Mouse (Mus musculus) frontal cortex, postnatal 25 days (tissue): ENCODE data around the gene Pdlim5.
"Not testable (repeated sequence)": the region's sequence is repeated elsewhere in the genome, so short reads cannot be mapped to it uniquely, and the experiment has no call there.

Source experiments
- DNase-seq, 2 experiments: peaks; one replicate each; pipeline ENCODE4 v3.0.0; 2022; ENCODE audit warnings: low spot score in 2 of 2

Pdlim5 gene

DNA sequence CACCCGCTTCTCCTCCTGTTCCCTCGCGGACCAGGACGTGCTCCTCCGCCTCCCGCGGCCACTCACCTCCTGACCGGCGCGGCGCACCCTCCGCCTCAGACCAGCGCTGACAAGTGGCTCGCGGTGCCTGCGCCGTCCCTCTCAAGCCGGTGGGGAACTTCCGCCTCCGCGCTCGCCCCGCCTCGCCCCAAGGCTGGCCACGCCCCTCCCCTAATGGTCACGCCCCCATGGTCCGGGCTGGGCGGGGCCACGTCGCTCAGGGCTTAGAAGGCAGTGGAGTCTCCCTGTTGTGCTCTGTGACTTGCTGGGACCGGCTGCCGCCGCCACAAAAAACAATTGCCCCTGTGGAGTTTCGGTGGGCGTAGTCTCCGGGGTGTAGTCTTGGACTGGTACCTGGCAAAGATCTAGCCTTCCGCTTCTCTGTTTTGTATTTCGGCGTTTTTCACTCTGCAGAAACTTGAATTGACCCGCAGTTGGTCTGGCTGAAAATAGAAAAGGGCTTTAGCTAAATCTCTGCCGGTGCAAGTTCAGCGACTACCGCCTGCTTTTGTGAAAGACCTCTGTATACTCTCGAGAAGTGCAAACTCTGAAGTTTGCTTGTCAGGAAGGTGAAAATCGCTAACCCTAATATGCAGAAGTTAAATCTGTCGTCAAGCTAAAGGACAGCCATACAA, at the start of gene Pdlim5:
Gene Pdlim5 (minus strand): TSS at position 177 of the 674 bp plus-strand sequence.
- peak; percentile 66 to 78 for DNase-seq

DNA sequence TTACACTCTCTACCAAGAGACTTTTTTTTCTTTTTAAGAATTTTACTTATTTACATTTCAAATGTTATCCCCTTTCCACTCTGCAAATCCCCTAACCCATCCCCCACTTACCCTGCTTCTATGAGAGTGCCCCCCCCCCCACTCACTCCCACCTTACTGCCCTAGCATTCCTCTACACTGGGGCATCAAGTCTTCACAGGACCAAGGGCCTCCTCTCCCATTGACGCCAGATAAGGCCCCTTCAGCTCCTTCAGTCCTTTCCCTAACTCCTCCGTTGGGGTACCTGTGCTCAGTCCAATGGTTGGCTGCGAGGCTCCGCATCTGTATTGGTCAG, 48.2 kb upstream of the Pdlim5 start:
- no peak for DNase-seq

DNA sequence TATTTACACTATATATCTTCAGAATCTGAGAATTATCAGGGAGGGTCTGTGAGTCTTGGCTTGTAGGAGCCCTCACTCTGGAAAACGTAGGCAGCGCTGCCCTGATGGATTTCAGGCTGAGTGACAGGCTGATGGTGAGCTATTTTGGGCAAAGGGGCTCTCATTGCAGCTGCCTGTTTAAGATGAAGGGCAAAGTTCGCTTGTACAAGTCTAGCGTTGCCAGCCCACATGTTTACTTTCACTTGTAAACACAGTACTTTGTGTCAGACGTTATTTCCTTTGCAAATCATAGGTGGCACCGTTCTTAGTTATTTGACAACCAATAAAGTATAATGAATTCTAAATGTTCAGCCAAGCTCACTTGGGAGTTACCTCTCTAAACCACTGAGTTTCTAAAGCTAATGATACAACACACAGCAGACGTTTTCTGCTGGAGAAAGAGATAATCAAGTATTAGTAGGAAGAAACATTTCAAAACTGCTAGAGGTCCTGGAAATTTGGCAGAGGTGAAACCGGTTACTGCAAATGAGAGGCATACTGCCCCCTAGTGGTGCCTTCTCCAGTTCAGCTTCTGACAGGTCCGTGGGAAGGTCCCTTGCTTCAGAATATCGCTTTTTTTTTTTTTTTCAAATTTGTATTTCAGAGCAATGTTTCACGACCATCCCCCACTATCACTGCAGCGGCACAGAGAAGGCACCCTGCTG, 47.7 kb upstream of the Pdlim5 start:
- DNase-seq: peak; percentile 65 to 71

DNA sequence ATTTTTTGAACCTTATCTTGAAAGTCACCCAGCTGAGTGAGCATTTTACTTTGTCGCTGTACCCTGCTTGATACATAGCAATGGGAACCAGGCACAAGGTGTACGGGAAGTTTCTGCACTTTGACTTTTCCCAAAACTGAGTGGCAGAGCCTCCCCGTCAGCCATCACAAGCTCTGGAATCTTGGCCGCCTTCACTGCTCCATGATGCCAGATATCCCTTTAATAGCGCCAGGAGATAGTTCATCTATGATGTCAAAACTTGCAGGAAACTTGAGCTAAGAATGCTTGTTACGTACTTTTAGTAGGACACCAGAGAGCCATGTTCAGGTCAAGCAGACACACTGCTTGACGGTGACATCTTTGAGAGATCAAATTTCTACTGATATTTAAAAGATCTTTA, 46.7 kb upstream of the Pdlim5 start:
- DNase-seq: no peak

DNA sequence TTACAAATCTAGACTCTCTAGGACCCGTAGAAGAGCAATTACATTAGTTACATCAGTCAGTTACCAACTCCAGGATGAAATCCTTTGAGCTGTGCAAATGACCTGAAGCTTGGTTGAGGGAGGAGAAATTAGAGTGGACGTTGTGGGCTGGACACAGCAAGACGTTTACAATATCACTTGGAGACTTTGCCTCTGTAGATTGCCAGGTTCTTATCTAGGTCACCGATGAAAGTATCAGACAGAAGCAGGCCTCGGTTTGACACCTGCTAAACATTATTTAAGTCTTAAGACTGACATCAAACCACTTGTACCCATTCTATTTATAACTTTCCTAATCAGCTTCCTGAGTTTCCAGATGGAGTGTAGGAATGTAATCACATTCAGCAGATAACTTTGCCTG, 45.6 kb upstream of the Pdlim5 start:
- DNase-seq: no peak

DNA sequence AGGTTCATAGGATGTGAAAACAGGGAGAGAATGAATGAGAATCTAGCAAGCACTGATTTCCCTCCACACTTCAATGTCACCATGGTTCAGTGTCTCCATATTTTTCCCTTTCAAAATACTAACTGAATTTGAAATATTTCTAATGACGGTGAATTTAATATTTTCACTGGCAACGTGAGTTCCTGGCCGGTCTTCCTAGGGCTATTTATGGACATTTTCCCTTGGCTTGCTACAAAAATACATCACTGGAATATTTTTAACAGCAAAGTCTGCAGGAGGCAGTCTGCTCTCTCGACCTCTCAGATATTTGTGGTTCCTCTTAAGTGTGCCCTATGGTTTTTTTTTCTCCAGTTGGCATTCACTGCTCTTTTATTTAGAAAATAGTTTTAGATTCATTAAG, 44.7 kb upstream of the Pdlim5 start:
- no peak for DNase-seq

DNA sequence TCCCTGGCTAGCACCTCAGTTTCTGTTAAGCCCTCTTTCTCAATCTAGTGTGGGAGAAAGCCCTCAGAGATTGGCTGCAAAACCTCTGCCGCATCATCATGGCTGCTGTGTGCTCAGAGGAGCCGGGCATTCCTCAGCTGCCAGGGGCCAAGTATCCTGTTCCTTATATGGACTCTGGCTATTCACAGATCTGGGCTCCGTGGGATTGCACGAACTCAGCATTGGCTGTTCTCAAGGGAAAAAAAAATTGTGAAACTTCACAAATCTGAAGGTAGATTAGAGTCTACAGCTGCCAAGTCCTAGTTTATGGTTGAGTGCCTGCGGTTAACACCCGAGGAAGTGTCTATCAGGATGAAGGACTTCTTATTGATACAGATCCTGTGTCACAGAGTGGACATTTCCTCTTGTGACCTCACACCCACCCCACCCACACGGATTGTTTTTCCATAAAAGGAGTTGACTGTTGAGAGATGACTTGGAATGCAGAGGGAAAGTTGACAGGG, 44.1 kb upstream of the Pdlim5 start:
- DNase-seq: no peak

DNA sequence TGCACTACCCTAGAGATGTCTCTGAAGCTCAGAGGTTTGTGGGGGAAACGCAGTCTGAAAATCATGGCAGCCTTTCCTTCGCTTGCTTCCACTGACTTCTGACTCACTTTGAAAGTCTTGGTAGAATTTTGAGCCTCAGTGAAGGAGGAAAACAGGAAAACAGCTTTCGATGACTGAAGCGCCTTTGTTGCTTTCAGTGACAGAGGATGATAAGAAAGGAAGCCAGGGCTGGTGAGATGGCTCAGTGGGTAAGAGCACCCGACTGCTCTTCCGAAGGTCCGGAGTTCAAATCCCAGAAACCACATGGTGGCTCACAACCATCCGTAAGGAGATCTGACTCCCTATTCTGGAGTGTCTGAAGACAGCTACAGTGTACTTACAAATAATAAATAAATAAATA, 43.1 kb upstream of the Pdlim5 start:
- not testable (repeated sequence) for DNase-seq

DNA sequence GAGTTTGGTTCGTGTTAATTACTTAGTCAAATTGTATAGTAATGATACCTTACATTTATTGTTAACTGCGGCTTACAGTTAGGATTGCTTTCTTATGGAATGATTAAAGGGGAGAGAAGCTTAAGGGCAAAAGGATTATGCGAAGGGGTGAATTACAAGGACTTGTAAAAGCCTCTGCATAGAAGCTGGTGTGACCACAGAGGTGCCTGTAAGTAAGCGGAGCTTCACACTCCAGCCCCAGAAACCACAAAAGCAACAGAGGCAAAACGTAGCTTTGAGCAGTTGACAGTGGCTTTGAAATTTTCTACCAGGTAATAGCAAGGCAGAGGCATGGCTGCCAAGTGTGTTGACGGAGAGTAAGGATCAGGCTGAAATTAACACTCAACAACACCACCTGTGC, 41.3 kb upstream of the Pdlim5 start:
- no peak for DNase-seq

DNA sequence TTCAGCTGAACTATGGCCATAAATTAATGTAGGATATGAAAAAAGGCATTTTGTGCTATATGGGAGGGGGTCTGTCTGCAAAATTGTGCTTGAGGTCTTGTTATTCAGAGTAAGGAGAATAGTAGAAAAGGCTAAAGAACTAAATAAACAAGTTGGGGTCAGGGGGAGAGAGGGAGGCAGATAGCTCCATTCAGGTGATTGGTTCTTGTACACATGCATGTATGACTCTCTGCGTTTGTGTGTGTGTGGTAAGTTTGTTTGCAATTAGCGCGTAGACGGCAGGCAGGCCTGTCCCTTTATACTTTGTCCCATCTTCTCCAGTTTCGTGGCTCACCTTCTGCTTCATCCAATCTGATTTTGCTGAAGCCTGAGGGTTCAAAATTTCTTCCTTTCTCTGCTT, 40.7 kb upstream of the Pdlim5 start:
- no peak for DNase-seq

DNA sequence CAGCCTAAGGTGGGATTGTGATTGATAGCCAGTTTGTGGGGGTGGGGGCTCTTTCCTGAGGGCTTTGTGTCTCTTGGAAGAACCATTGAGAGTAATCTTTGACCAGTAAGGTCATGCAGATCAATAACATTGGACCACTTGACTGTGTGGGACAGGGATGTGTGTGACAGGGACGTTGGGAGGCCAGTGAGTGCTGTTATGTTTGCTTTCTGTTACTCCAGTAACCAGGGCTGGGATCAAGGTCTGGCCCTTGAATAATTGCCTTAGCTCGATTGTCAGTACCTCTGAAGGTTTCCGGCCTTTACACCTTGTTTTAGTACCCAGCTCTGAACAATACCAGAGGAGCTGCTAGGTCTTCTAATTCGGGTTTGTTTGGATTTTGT, 39.3 kb upstream of the Pdlim5 start:
- no peak for DNase-seq

DNA sequence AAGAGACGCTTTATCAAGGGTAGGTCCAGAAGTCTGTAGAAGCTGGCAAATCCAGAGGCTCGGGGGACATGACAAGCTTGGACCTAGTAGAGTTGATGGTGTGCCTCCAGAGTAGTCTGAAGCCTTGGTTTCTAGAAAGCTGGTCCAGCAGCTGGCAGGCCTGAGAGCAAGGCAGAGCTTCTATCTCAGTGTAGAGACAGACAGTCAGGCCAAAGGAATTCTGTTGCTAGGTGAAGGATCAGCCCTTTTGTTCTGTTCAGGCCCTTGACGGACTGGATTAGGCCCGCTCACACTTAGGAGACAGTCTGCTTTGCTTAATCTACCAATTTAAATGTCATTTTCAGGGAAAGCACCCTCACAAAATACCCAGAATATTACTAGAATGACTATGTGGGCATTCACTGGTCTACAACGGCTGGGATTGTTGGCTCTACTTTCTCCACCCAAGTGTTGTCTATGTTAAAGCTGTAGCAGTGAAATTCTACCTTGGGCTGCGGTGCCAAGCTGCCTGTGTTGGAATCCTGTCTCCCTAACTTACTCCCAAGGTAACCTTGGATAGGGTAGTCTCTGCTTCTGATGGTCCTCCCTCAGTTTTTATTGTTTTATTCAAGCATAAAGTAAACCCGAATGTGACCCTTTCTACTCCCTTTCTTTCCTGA, 38.8 kb upstream of the Pdlim5 start:
- DNase-seq: no peak

DNA sequence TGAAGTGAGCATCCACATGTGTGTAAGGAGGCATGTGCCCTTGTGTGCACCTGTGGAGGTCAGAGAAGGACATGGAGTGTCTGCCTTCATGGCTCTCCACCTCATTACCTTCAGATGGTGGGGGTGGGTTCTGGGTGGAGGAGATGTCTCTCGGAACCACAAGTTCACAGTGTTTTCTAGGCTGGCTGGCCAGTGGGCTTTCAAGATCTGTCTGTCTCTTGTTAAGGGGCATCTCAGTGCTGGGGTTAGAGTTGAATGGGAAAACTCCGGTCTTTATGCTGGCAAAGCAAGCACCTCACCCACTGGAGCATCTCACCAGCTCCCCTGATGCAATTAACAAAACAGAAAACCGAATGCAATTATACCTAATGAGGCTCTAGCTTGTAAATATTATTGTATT, 36.0 kb upstream of the Pdlim5 start:
- DNase-seq: no peak

DNA sequence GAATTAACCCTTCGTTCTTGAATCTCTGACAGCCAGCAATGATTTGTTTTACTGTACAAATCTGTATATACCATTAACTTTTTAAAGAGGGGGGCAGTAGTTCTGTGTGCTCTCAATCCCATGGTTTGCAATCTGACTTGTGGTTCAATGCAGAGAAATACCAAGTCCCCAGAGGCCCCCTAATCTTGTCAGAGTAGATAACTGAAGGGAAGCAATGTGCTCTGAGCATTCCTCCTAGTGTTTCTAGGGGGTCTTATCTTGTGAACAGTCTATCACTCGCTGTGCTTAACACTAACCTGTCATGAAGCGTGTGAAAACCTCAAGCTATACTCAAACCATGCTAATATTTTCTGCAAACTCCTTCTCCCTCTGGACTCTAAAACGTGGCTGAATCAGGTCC, 34.6 kb upstream of the Pdlim5 start:
- no peak for DNase-seq

DNA sequence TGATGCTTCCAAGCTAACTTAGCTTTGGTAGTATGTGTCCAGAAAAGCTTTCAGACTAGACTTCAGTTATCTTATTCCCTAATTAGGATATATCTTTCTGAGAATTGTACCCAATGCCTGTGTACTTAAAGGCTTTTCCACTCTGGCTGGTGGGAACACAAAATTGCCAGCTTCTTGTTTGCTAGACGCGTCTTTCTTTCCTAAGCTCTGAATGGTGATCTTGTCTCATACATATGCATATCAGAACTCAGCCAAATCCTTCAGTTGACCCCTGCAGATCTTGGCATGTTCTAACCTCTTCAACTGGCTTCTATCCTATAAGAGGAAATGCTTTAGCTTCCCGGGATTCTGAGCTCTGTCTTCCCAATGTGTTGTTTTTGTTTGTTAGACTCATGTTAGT, 31.3 kb upstream of the Pdlim5 start:
- no peak for DNase-seq

DNA sequence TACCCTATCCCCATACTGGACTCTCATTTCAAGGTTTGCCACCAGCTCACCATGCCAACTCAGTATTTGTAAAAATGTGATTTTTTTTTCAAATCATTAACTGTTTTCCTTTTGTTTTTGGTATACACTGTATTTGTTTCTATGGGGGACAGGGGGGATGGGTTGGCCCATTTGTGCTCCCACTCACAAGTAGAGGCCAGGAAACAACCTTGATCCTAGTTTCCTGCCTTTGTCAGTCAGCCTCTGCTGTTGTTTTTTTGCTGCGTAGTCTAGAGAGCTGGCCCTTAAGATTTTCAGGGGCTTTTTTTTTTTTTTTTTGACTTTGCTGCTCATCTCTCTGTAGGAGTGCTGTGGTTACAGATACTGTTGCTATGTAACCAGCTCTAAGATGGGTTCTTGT, 28.6 kb upstream of the Pdlim5 start:
- DNase-seq: no peak

DNA sequence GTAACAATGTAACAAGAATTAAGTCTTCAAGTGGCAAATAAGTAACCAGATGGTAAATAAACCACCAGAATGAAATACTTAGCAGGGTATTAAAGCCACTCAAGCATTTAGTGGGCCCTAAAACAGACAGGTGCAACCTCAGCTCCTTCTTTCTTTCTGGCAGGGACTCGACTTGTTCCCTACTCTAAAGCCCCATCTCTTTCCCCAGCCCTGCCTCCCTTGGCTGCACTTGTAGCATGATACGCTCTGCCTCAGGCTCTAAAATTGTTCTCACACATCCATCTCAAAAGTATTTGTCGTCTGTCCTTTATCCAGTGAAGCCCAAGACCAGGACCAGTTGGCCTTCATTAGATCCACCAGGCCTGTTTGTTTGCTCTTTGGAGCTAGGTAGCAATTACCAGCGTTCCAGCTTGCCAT, 28.0 kb upstream of the Pdlim5 start:
- DNase-seq: no peak

DNA sequence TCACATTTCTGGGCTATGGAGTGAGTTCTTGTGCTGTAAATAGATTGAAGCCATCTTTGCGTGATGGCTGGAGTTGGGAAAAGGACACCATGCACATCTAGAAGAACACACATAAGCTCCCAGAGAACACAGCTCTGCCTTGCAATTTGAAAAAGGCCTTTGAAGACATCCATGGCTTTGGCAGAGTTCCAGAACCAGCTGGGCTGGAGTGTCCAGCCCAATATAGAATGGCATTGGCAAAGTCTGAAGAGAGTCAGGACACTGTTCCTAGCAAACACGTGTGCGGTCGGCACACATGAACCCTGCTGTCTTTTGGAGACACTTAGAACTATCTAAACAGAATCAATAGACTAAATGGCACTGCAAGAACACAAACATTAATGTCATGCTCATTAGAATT, 26.7 kb upstream of the Pdlim5 start:
- no peak for DNase-seq

DNA sequence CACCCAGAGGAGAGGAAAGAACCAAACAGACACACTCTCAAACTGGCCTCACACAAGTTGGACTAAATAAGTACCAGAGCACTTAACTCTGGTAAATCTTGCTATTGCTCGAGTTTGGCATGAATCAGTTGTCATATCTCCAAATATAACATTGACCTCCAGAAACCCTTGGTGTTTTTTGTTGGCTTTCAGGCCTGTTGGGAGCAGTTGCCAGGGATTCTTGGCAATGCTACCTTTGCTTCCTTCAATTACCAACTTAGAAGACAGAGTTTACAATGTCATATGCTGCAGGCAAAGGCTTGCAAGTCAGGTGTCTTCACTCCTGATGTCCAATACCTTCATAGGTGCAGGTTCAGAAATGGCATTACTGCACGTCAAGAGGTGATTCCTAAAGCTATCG, 26.0 kb upstream of the Pdlim5 start:
- no peak for DNase-seq

DNA sequence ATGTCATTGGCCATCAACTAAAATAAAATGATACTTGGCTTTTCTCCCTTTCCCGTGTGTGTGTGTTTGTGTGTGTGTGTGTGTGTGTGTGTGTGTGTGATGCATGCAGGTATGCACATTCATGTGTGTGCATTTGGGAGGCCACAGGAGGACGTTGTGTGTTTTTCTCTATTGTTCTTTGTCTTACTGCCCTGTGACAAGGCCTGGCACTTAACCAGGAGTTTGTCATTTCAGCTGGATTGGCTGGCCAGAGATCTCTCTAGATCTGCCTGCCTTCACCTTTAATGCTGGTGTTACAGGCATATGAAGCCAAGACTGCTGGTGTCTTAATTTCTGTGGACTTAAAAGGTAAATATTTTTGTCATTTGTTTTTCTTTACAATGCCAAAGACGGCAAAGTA, 22.5 kb upstream of the Pdlim5 start:
- DNase-seq: no peak

DNA sequence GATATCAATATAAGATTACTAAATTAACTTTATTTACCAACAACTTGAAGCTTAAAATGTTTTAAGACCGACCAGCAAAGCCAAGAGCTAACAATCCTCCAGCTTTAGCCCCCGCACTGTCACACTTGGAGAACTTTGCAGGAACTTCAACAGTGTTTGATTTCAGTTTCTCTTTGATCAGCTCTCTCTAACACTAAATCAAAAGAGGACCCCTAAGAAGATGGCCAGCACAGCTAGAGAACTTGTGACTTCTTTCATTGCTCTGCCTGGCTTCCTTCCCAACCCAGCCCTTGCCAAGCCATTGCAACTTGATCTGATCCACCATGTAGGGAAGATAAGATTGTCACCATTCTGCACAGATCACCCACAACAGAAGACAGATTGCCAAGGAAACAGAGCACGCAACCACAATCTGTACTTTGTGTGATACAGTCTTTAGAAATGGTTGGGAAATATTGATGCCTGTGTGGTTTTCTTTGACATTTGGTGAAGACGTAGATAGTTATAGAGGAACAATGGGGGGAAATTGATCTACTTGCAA, 17.9 kb upstream of the Pdlim5 start:
- no peak for DNase-seq

DNA sequence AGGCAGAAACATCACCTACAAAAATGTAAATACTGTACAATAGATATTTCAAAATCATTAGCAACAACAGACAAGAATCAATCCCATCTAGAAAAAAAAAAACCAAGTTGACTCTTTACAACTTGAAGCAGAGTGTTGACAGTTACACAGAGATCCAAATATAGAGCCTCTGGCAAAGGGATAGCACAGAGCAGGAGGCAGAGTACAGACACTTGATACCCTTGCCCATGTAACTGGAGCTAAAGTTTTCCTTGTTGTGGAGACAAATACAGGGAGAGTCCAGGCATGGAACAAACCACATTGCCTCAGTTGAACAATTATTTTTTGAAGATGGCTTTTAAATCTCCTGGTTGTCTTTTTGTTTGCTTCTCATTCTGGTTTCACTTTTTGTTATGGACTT, 15.4 kb upstream of the Pdlim5 start:
- no peak for DNase-seq
